Mouse (Mus musculus) liver, adult 2 months (tissue): ENCODE data around the gene Nck1.

ENCODE experiments used
- CTCF ChIP-seq: fragments of 200-500 bp; IDR thresholded peaks from 2 replicates; pipeline ENCODE4 v1.5.1; 2011; ENCODE audit warnings: low read depth, low read length, control low read depth
- POLR2A ChIP-seq: fragments of 200-500 bp; IDR thresholded peaks from 2 replicates; pipeline ENCODE4 v1.6.1; 2011; ENCODE audit warnings: low read length, control low read depth; ENCODE audit not compliant: insufficient read depth; ENCODE audit errors: extremely low read depth

DNA sequence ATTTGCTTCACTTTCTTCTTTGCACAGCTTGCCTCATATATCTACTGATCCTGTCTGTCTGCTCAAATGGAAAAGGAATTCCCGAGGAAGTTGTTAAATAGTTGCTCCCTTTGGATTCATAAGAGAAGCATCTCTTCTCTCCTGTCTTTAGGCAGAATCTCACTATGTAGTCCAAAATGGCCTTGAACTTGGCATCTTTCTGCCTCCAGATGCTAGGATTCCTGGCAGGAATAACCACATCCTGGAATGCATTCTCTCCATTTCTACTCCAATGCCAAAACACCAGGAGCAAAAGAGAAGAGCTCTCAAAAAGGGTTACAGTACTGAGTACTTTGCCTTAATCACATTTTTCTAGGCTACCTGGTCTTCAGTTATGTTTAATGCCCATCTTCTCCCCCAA, 14.6 kb downstream of the Nck1 start:
- no peak for TF ChIP-seq POLR2A
- no peak for TF ChIP-seq CTCF
